Mouse (Mus musculus) lung, embryonic 14.5 days (tissue): ENCODE measurements around the gene Rnpepl1. TPM values are rescaled to one million over a fixed set of nuclear protein-coding genes. Genes with fewer than 3 reads are reported as not detected.

Source experiments
- ATAC-seq: fragments of 200-750 bp; cut with Nextera tagmentation; 2 replicates; pipeline ENCODE4 v1.8.0; 2017; ENCODE audit warnings: mild to moderate bottlenecking, moderate TSS enrichment, moderate library complexity; ENCODE audit not compliant: insufficient read depth
- DNase-seq: peaks from one replicate; pipeline ENCODE4 v3.0.0-alpha.2; 2015
- H3K27ac ChIP-seq: fragments of 300-500 bp; sonication (generic); 2 replicates; pipeline ENCODE4 v1.5.1; 2014; ENCODE audit warnings: low read depth, mild to moderate bottlenecking, moderate library complexity
- H3K27me3 ChIP-seq: fragments of 300-500 bp; sonication (generic); 2 replicates; pipeline ENCODE4 v1.6.1; 2014; ENCODE audit warnings: low read length, control low read depth; ENCODE audit not compliant: insufficient read depth
- H3K36me3 ChIP-seq: fragments of 300-500 bp; sonication (generic); 2 replicates; pipeline ENCODE4 v1.6.1; 2014; ENCODE audit warnings: control low read depth; ENCODE audit not compliant: insufficient read depth
- H3K4me1 ChIP-seq: fragments of 300-500 bp; sonication (generic); 2 replicates; pipeline ENCODE4 v1.6.1; 2014; ENCODE audit warnings: antibody characterized with exemption, control low read depth; ENCODE audit not compliant: insufficient read depth
- H3K4me2 ChIP-seq: fragments of 300-500 bp; sonication (generic); 2 replicates; pipeline ENCODE4 v1.6.1; 2014; ENCODE audit warnings: mild to moderate bottlenecking
- H3K4me3 ChIP-seq: fragments of 300-500 bp; sonication (generic); 2 replicates; pipeline ENCODE4 v1.5.1; 2014; ENCODE audit warnings: low read depth, low read length
- H3K9ac ChIP-seq: fragments of 300-500 bp; sonication (generic); 2 replicates; pipeline ENCODE4 v1.6.1; 2014
- H3K9me3 ChIP-seq: fragments of 300-500 bp; sonication (generic); 2 replicates; pipeline ENCODE4 v1.6.1; 2016; ENCODE audit warnings: low read depth, low read length, control low read depth
- CTCF ChIP-seq: IDR thresholded peaks from 2 replicates; pipeline ENCODE4 v1.5.1; 2016; ENCODE audit warnings: antibody characterized with exemption, low read depth
- WGBS: fragments of 180-500 bp; shearing (Covaris S2); extraction: QIAGEN DNeasy Blood & Tissue Kit; methylation state at CpG from one replicate; pipeline ENCODE4 v1.1.7; 2014; 5-methylcytosine and 5-hydroxymethylcytosine counted together
- polyA plus RNA-seq: library from polyadenylated mRNA; unstranded; fragments of >200 nt; fragmentation: Nextera tagmentation; extraction: Ambion mirVana; gene quantifications from 2 replicates; pipeline ENCODE4 v1.2.1, GENCODE M21; 2014

The Rnpepl1 gene
- polyA plus RNA-seq: 34.8 and 43.3 TPM in 2 replicates

DNA sequence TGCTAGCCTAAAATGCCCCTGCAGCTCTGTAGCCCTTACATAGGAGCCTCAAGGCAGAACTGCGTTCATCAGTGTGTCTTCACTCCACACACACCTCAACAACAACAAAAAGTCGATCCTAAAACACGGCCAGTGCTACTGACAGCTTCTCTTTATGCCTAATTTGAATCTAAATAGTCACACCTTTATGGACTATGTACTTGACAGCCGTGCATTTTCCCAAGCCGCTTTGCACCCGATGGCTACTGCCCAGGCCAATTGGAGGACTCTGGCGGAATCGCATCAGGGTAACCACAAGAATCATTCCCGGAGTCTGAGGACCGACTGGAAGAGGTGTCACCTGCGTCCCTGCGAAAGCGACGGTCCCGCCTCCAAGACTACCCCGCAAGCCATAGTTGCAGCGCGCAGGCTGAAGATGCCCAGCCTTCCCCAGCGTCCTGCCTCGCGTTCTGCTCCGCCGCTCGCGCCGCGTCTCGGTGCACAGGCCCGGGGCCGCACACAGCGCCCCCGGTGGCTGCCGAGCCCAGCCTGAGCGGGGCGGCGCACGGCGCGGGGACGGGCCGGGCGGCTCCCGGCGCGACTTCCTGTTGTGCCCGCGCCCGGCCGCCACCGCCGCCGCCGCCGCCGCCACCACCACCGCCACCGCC lies at the start of gene Rnpepl1:
TSS of gene Rnpepl1 (plus strand) at position 545 of the 647 bp plus-strand sequence.
- Histone ChIP-seq H3K9ac (peak within 1 kb of the TSS; percentile 86), H3K4me1 (peaks cover 16% of the 10 kb centered on the region; the same call in 1 of the 2 replicates), H3K27ac (peak within 1 kb of the TSS; percentile 79), H3K36me3 (peaks cover 5% of the 10 kb centered on the region; the same call in 1 of the 2 replicates), H3K4me2 (peak within 1 kb of the TSS; percentile 92), H3K9me3 (no peaks in the 10 kb centered on the region), H3K4me3 (peak within 1 kb of the TSS; percentile 72), H3K27me3 (no peaks in the 10 kb centered on the region)
- DNase-seq: peak; percentile 85
- WGBS: under 1% methylated on average over 47 of the region's 57 CpGs
- TF ChIP-seq CTCF: peak; percentile 42
- peak; percentile 67 for ATAC-seq

DNA sequence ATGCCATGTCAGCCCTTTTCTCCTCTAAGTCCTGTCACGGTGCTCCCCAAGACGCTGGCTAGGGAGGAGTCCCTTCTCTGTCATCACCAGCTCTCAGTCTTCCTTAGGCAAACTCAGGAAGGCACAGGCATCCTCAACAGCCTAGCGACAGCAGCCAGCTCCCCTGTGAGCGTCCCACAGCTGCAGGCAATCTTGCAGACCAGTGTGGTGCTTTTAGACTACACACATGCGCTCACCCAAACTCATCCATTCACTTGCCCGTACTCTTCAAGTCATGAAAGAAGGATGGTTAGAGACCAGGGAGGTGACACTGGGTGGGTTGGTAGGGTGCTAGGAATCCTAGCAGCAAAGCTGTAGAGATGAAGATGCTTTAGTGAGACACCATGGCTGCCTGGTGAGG lies 49.1 kb upstream of the Rnpepl1 start:
- no peak for ATAC-seq
- WGBS: 72% methylated on average over 6 of the region's 6 CpGs

GRCm38 (mm10) chr1:92863268-92863667 lies 47.3 kb upstream of the Rnpepl1 start:
- WGBS: 79% methylated on average over 4 of the region's 4 CpGs
- H3K9me3 ChIP-seq: no peaks in the 10 kb centered on the region
- H3K4me2 ChIP-seq: no peak overlapping the region
- ATAC-seq (no peak), DNase-seq (no peak)
- no peaks in the 10 kb centered on the region for H3K4me1 ChIP-seq
- H3K9ac ChIP-seq: no peak overlapping the region
- no peak overlapping the region for H3K4me3 ChIP-seq
- H3K36me3 ChIP-seq: peaks cover 11% of the 10 kb centered on the region; the same call in 1 of the 2 replicates
- no peak for TF ChIP-seq CTCF
- H3K27ac ChIP-seq: no peak overlapping the region
- H3K27me3 ChIP-seq: no peaks in the 10 kb centered on the region

More for the DNA sequence above, 49.1 kb upstream of the Rnpepl1 start:
- Histone ChIP-seq H3K4me2 (no peak overlapping the region), H3K27ac (no peak overlapping the region), H3K27me3 (no peaks in the 10 kb centered on the region), H3K4me3 (no peak overlapping the region), H3K9ac (no peak overlapping the region), H3K9me3 (no peaks in the 10 kb centered on the region), H3K4me1 (no peaks in the 10 kb centered on the region), H3K36me3 (peaks cover 23% of the 10 kb centered on the region)
- TF ChIP-seq CTCF: no peak
- DNase-seq: no peak

DNA sequence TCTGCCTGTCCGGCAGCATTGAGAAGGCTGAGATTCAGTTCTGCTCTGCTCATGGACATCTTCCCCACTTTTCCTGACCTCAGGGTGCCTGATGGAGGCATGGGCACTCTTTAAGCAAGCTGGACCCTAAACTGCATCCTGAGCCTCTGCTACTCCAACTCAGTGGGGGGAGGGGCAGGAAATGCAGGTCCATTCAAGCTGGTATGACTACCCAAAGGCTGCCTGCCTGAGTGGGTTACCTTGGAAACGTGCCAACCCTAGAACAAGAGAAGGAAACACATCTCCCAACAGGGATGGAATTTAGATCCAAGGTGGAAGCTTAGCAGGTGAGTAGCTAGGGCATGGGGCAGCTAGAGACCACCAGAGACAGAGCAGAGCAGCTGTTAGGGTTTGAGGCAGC lies 44.4 kb upstream of the Rnpepl1 start:
- Histone ChIP-seq H3K27me3 (no peaks in the 10 kb centered on the region), H3K36me3 (no peaks in the 10 kb centered on the region), H3K9ac (no peak overlapping the region), H3K9me3 (no peaks in the 10 kb centered on the region), H3K4me1 (no peaks in the 10 kb centered on the region), H3K27ac (no peak overlapping the region), H3K4me2 (no peak overlapping the region), H3K4me3 (no peak overlapping the region)
- ATAC-seq: no peak; the same call in 1 of the 2 replicates
- peak; percentile 45 for DNase-seq
- WGBS: 69% methylated on average over 2 of the region's 2 CpGs
- TF ChIP-seq CTCF: no peak

- Histone ChIP-seq H3K27ac (no peak overlapping the region), H3K4me3 (no peak overlapping the region), H3K27me3 (no peaks in the 10 kb centered on the region), H3K36me3 (no peaks in the 10 kb centered on the region), H3K4me2 (no peak overlapping the region), H3K9me3 (no peaks in the 10 kb centered on the region), H3K9ac (no peak overlapping the region), H3K4me1 (no peaks in the 10 kb centered on the region)
- 68% methylated on average over 2 of the region's 2 CpGs for WGBS
- DNase-seq (no peak), ATAC-seq (no peak)
- no peak for TF ChIP-seq CTCF
These were observed 40.6 kb upstream of the Rnpepl1 start for GRCm38 (mm10) chr1:92869985-92870384.

- H3K4me1 ChIP-seq: no peaks in the 10 kb centered on the region
- DNase-seq: no peak
- no peaks in the 10 kb centered on the region for H3K36me3 ChIP-seq
- H3K9me3 ChIP-seq: no peaks in the 10 kb centered on the region
- 77% methylated on average over 7 of the region's 7 CpGs for WGBS
- H3K4me2 ChIP-seq: no peak overlapping the region
- H3K27me3 ChIP-seq: no peaks in the 10 kb centered on the region
- no peak overlapping the region for H3K4me3 ChIP-seq
- no peak overlapping the region for H3K9ac ChIP-seq
- TF ChIP-seq CTCF: no peak
- H3K27ac ChIP-seq: no peak overlapping the region
- ATAC-seq: no peak
These were observed 37.9 kb upstream of the Rnpepl1 start for GRCm38 (mm10) chr1:92872666-92873065.

DNA sequence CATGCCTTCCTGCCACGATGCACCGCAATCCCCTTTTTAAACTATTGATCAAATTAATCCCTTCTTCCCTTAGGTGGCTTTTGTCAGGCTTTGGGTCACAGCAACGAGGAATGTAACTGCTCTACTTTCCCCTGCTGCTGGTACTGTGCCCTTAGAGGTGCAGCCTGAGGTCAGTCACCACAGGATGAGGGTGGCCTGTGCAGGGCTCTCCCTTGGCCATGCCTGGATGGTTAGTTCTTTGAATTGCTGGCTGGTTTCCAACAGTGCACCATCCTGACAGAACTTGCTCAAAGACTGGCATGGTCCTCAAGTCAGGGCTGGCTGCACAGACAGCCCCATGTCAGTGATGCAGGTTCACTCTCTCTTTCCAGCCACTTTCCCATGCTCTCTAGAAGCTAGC lies 36.6 kb upstream of the Rnpepl1 start:
- no peak overlapping the region for H3K4me3 ChIP-seq
- 72% methylated on average over 3 of the region's 3 CpGs for WGBS
- no peak for TF ChIP-seq CTCF
- no peak overlapping the region for H3K27ac ChIP-seq
- no peaks in the 10 kb centered on the region for H3K27me3 ChIP-seq
- no peak overlapping the region for H3K4me2 ChIP-seq
- H3K9me3 ChIP-seq: no peaks in the 10 kb centered on the region
- ATAC-seq (no peak), DNase-seq (no peak)
- H3K9ac ChIP-seq: no peak overlapping the region
- no peaks in the 10 kb centered on the region for H3K4me1 ChIP-seq
- no peaks in the 10 kb centered on the region for H3K36me3 ChIP-seq
